Mouse (Mus musculus) layer of hippocampus, postnatal 14 days (tissue): ENCODE results near the gene Creb3l4. TPM values are rescaled to one million over a fixed set of nuclear protein-coding genes. Genes with fewer than 3 reads are reported as not detected.

Experiments used
- DNase-seq, 2 experiments: peaks; one replicate each; pipeline ENCODE4 v3.0.0; 2021 to 2022; ENCODE audit warnings: low spot score in 2 of 2, mixed read lengths in 1 of 2
- microRNA-seq, 2 experiments: library from miRNA; unstranded; fragments of <30 nt; microRNA quantifications; one replicate each; pipeline ENCODE4 v1.2.0; 2021
- total RNA-seq, 2 experiments: library from RNA; stranded (reverse); gene quantifications; 2 replicates each; pipeline ENCODE4 v1.2.3; 2021

Creb3l4 gene
- total RNA-seq, 2 experiments from 2014 or later = not detected

- DNase-seq = no peak
Measured at GRCm38 (mm10) chr3:90195644-90196043, 47.7 kb downstream of the Creb3l4 start.

GRCm38 (mm10) chr3:90194759-90195158 is 48.6 kb downstream of the Creb3l4 start:
- DNase-seq = no peak

- no peak for DNase-seq
Measured at GRCm38 (mm10) chr3:90190859-90191510, 52.3 kb downstream of the Creb3l4 start.

Small RNA genes lying within 50 kb of the gene (microRNA-seq; reads per million reads assigned to microRNA genes)
- gene Mir7012 = 0.23 to 0.28 reads per million in 2 experiments

Other genes with a start within 250 kb of the Creb3l4 start
- 10 to 100 TPM; 67.8 to 71.8 TPM for gene Hax1, start 244.7 kb downstream of the Creb3l4 start, total RNA-seq
- 10 to 100 TPM; 81.6 to 84.9 TPM for gene 4933434E20Rik, start 191.9 kb downstream of the Creb3l4 start, total RNA-seq
- 100 to 1,000 TPM; 182 to 186 TPM for gene Ubap2l, start 190.9 kb downstream of the Creb3l4 start, total RNA-seq
- 100 to 1,000 TPM; 193 to 202 TPM for gene Tpm3, start 170.9 kb downstream of the Creb3l4 start, total RNA-seq
- gene Nup210l, start 139.4 kb downstream of the Creb3l4 start, total RNA-seq = under 1 TPM; 0.39 to 0.45 TPM
- gene Rps27, start 29.9 kb downstream of the Creb3l4 start, total RNA-seq = 100 to 1,000 TPM; 697 to 821 TPM
- gene Rab13, start 29.8 kb downstream of the Creb3l4 start, total RNA-seq = 10 to 100 TPM in 1 of 2 experiments, 1 to 10 TPM in 1; 8.1 to 10.9 TPM
- gene Jtb, start 11.9 kb downstream of the Creb3l4 start, total RNA-seq = 10 to 100 TPM; 44.7 to 46.4 TPM
- gene Slc39a1, start 4.7 kb upstream of the Creb3l4 start, total RNA-seq = 10 to 100 TPM; 48.8 to 53.3 TPM
- gene Crtc2, start 10.7 kb upstream of the Creb3l4 start, total RNA-seq = 10 to 100 TPM; 32.4 to 33.6 TPM
- gene Dennd4b, start 21.7 kb upstream of the Creb3l4 start, total RNA-seq = 10 to 100 TPM; 22.4 to 24.4 TPM
- gene Gatad2b, start 49.7 kb upstream of the Creb3l4 start, total RNA-seq = 10 to 100 TPM; 92.7 to 96.5 TPM
- 10 to 100 TPM; 15.2 to 19.1 TPM for gene Slc27a3, start 146.4 kb upstream of the Creb3l4 start, total RNA-seq
- 10 to 100 TPM; 60.5 to 67.0 TPM for gene Ints3, start 190.1 kb upstream of the Creb3l4 start, total RNA-seq
- 1 to 10 TPM; 4.2 to 6.5 TPM for gene Npr1, start 222.4 kb upstream of the Creb3l4 start, total RNA-seq
- 10 to 100 TPM; 86.0 to 87.9 TPM for gene Ilf2, start 232.6 kb upstream of the Creb3l4 start, total RNA-seq
- 10 to 100 TPM; 47.0 to 51.7 TPM for gene Snapin, start 247.5 kb upstream of the Creb3l4 start, total RNA-seq